ENCODE assay signal across 29 mouse cellular contexts in genomic region chr2:130971030-130971429, GRCm38 (mm10).
DNase-seq lines count a peak whose midpoint lies in the region; ATAC-seq and TF ChIP-seq lines count a peak whose summit lies in the region.
"Had no signal": no experiment of that assay in that cellular context is flagged by ENCODE, and none has a peak within 500 bp of the region (broad histone marks: within the 10 kb centered on the region; RNA-seq: fewer than 3 reads in every experiment).

No protein-coding gene starts in this region.

- no peak overlapping the region for H3K4me3 ChIP-seq in bone marrow macrophage, adult 2 months (ENCODE audit: insufficient read depth, low read length)
- H3K4me3 ChIP-seq in liver, embryonic 16.5 days (ENCODE audit: low read depth, low read length): no peak overlapping the region
- H3K4me3 ChIP-seq in hindbrain, postnatal 0 days (ENCODE audit: low read length): no peak overlapping the region
- H3K4me3 ChIP-seq: embryonic facial prominence, embryonic 10.5 days; embryonic facial prominence, embryonic 15.5 days; heart, embryonic 10.5 days; heart, embryonic 15.5 days; hindbrain, embryonic 12.5 days; kidney, embryonic 15.5 days; megakaryocyte, embryonic 14.5 days; midbrain, embryonic 13.5 days; stomach, embryonic 15.5 days had no signal

- no peaks in the 10 kb centered on the region for H3K9me3 ChIP-seq in liver, embryonic 16.5 days (replicated peaks; ENCODE audit: control insufficient read depth, low read length)
- no peaks in the 10 kb centered on the region for H3K9me3 ChIP-seq in hindbrain, postnatal 0 days (ENCODE audit: low read length)
- H3K9me3 ChIP-seq: embryonic facial prominence, embryonic 10.5 days; embryonic facial prominence, embryonic 15.5 days; heart, embryonic 10.5 days; heart, embryonic 15.5 days; hindbrain, embryonic 12.5 days; kidney, embryonic 15.5 days; megakaryocyte, embryonic 14.5 days; midbrain, embryonic 13.5 days; stomach, embryonic 15.5 days had no signal

- no peak for TF ChIP-seq POLR2A in bone marrow macrophage, adult 2 months (IDR thresholded peaks at IDR 0.05; ENCODE audit: borderline replicate concordance, low read depth, low read length)

- peak overlapping the region; percentile 44 for H3K27ac ChIP-seq in bone marrow macrophage, adult 2 months (ENCODE audit: insufficient read depth, low read depth, low read length)
- peak overlapping the region; percentile 18 for H3K27ac ChIP-seq in liver, embryonic 16.5 days (ENCODE audit: low read length)
- no peak overlapping the region for H3K27ac ChIP-seq in hindbrain, postnatal 0 days
- H3K27ac ChIP-seq: embryonic facial prominence, embryonic 10.5 days; embryonic facial prominence, embryonic 15.5 days; heart, embryonic 10.5 days; heart, embryonic 15.5 days; hindbrain, embryonic 12.5 days; kidney, embryonic 15.5 days; midbrain, embryonic 13.5 days; stomach, embryonic 15.5 days had no signal

- H3K36me3 ChIP-seq in liver, embryonic 16.5 days (ENCODE audit: control insufficient read depth, insufficient read depth): peaks cover 3% of the 10 kb centered on the region; the same call in 1 of the 2 replicates
- peaks cover 21% of the 10 kb centered on the region for H3K36me3 ChIP-seq in hindbrain, postnatal 0 days (ENCODE audit: insufficient read depth, low read length)
- H3K36me3 ChIP-seq: heart, embryonic 15.5 days had no signal

- no peak for DNase-seq in cerebellum, postnatal 25 days
- DNase-seq in hindbrain, postnatal 0 days (ENCODE audit: low spot score): no peak
- DNase-seq in thymus, postnatal 25 days: no peak
- DNase-seq in kidney, postnatal 4 days: no peak
- DNase-seq: adrenal gland, postnatal 14 days; B cell, adult 2 months; cerebellum, adult 11-12 months; cerebellum, adult 9-11 months; gastrocnemius, postnatal 25 days; heart, adult 11 months; kidney, adult 18-20 months; kidney, postnatal 25 days; left cerebral cortex, postnatal 4 days; lung, embryonic 14.5 days; lung, postnatal 14 days had no signal

- 27% methylated on average over 4 of the region's 4 CpGs for WGBS in liver, embryonic 16.5 days (ENCODE audit: insufficient replicate concordance)
- WGBS in hindbrain, postnatal 0 days: 93% methylated on average over 4 of the region's 4 CpGs

- no peak for TF ChIP-seq CTCF in bone marrow macrophage, adult 2 months (IDR thresholded peaks at IDR 0.05; ENCODE audit: low read depth, low read length)
- TF ChIP-seq CTCF in hindbrain, postnatal 0 days (IDR thresholded peaks at IDR 0.05; ENCODE audit: low read depth): no peak

- H3K4me2 ChIP-seq in liver, embryonic 16.5 days (ENCODE audit: low read depth, low read length): no peak overlapping the region
- H3K4me2 ChIP-seq in hindbrain, postnatal 0 days (ENCODE audit: low read depth, low read length): no peak overlapping the region
- H3K4me2 ChIP-seq: embryonic facial prominence, embryonic 15.5 days; heart, embryonic 15.5 days; hindbrain, embryonic 12.5 days; kidney, embryonic 15.5 days; lung, embryonic 14.5 days; midbrain, embryonic 13.5 days; stomach, embryonic 15.5 days had no signal

- H3K9ac ChIP-seq in liver, embryonic 16.5 days (ENCODE audit: low read depth, low read length): no peak overlapping the region
- no peak overlapping the region for H3K9ac ChIP-seq in hindbrain, postnatal 0 days (replicated peaks; ENCODE audit: low read length)
- H3K9ac ChIP-seq: embryonic facial prominence, embryonic 15.5 days; heart, embryonic 15.5 days; hindbrain, embryonic 12.5 days; kidney, embryonic 15.5 days; lung, embryonic 14.5 days; midbrain, embryonic 13.5 days; stomach, embryonic 15.5 days had no signal

- no peaks in the 10 kb centered on the region for H3K27me3 ChIP-seq in liver, embryonic 16.5 days (ENCODE audit: control insufficient read depth, insufficient read depth, low read depth, low read length)
- no peaks in the 10 kb centered on the region for H3K27me3 ChIP-seq in hindbrain, postnatal 0 days (ENCODE audit: insufficient read depth, low read length)
- H3K27me3 ChIP-seq: embryonic facial prominence, embryonic 15.5 days; heart, embryonic 15.5 days; hindbrain, embryonic 12.5 days; kidney, embryonic 15.5 days; megakaryocyte, embryonic 14.5 days; midbrain, embryonic 13.5 days; Patski; stomach, embryonic 15.5 days had no signal

- ATAC-seq in hematopoietic stem cell, adult 5-6 weeks (replicated peaks in 1 of 2; ENCODE audit: insufficient read depth in 1 of 2, low FRiP score in 2 of 2, low TSS enrichment in 1 of 2, low read depth in 1 of 2, poor library complexity in 2 of 2, severe bottlenecking in 2 of 2): peak; percentile 31 to 32; a peak in 1 of 4 replicates
- no peak; the same call in 1 of the 2 replicates for ATAC-seq in liver, embryonic 16.5 days (ENCODE audit: low read depth)
- ATAC-seq in hindbrain, postnatal 0 days: no peak
- ATAC-seq: forebrain, embryonic 14.5 days; midbrain, embryonic 13.5 days; Patski had no signal

- H3K4me1 ChIP-seq in bone marrow macrophage, adult 2 months (ENCODE audit: control insufficient read depth, insufficient read depth, low read length): peaks cover 16% of the 10 kb centered on the region
- peaks cover 35% of the 10 kb centered on the region for H3K4me1 ChIP-seq in liver, embryonic 16.5 days (ENCODE audit: control insufficient read depth, low read depth, low read length)
- H3K4me1 ChIP-seq in hindbrain, postnatal 0 days (ENCODE audit: insufficient read depth, low read length): no peaks in the 10 kb centered on the region
- H3K4me1 ChIP-seq: embryonic facial prominence, embryonic 10.5 days; embryonic facial prominence, embryonic 15.5 days; heart, embryonic 10.5 days; heart, embryonic 15.5 days; hindbrain, embryonic 12.5 days; kidney, embryonic 15.5 days; midbrain, embryonic 13.5 days; stomach, embryonic 15.5 days had no signal

Comparison
In these comparisons a context has a peak if more than half of its experiments do, and no peak if none do; other contexts are left out.
1. ATAC-seq: peak in hematopoietic stem cell, adult 5-6 weeks (2 of 2); none in liver, embryonic 16.5 days (single experiment) and hindbrain, postnatal 0 days (single experiment).